In the genomic region with DNA sequence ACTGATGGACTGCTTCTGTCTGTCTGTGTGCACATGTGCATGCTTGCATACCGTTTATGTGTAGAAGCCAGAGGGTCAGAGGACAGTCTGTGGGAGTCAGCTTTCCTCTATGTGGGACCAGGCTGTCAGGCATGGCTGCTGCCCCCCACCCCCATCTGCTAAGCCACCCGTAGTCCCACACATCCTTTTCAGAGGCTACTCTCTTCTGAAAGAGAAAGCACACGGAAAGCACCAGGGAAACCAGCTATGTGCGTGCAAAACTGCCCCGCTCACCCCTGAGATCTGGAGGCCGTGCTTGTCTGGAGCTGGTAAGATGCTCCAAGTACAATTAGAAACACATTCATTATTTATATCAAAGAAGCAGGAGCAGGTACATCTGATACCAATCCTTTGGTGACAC, we compare ENCODE assay signal across 1 mouse cellular context.
TF ChIP-seq lines count a peak whose summit lies in the region.

No protein-coding gene starts in this region.

TF ChIP-seq in CH12.LX, 34 proteins besides CTCF, POLR2A, EP300 and RAD21 (continued from another document):
- TF ChIP-seq MAX (IDR thresholded peaks at IDR 0.05; ENCODE audit: low read length), result no peak; the same call in 1 of the 2 replicates
- no peak for TF ChIP-seq GABPA (IDR thresholded peaks at IDR 0.05; ENCODE audit: insufficient replicate concordance, low read depth, low read length)
- peak; percentile 44; the same call in 1 of the 2 replicates for TF ChIP-seq UBTF (IDR thresholded peaks at IDR 0.05; ENCODE audit: low read depth, low read length)
- TF ChIP-seq IRF4 (IDR thresholded peaks at IDR 0.05; ENCODE audit: low read depth, low read length), result peak; percentile 75; the same call in 1 of the 2 replicates
- no peak for TF ChIP-seq ZC3H11A (IDR thresholded peaks at IDR 0.05; ENCODE audit: low read depth, low read length)
- TF ChIP-seq ZNF384 (IDR thresholded peaks at IDR 0.05; ENCODE audit: low read depth, low read length), result no peak
- TF ChIP-seq ETS1 (conservative IDR thresholded peaks at IDR 0.05; ENCODE audit: low read depth, low read length), result peak; percentile 45
- peak; percentile 30; the same call in 1 of the 2 replicates for TF ChIP-seq SIN3A (IDR thresholded peaks at IDR 0.05; ENCODE audit: low read length)
- no peak for TF ChIP-seq SMC3 (IDR thresholded peaks at IDR 0.05; ENCODE audit: low read depth, low read length)
- no peak for TF ChIP-seq ZMIZ1 (IDR thresholded peaks at IDR 0.05; ENCODE audit: low read depth, low read length)
- no peak for TF ChIP-seq MAZ (IDR thresholded peaks at IDR 0.05; ENCODE audit: low read depth, low read length)
- no peak for TF ChIP-seq KAT2A (IDR thresholded peaks at IDR 0.05; ENCODE audit: insufficient replicate concordance, low read length)
- no peak for TF ChIP-seq USF1 (IDR thresholded peaks at IDR 0.05; ENCODE audit: low read depth, low read length)
- TF ChIP-seq E2F4 (IDR thresholded peaks at IDR 0.05; ENCODE audit: insufficient replicate concordance, low read depth, low read length), result no peak
- no peak for TF ChIP-seq USF2 (conservative IDR thresholded peaks at IDR 0.05; ENCODE audit: low read depth, low read length)
- TF ChIP-seq MAFK (IDR thresholded peaks at IDR 0.05; ENCODE audit: insufficient replicate concordance, low read length), result no peak
- no peak for TF ChIP-seq ZKSCAN1 (IDR thresholded peaks at IDR 0.05; ENCODE audit: borderline replicate concordance, low read depth, low read length)
- no peak for TF ChIP-seq RCOR1 (conservative IDR thresholded peaks at IDR 0.05; ENCODE audit: low read depth, low read length)
- TF ChIP-seq POLR2AphosphoS2 (IDR thresholded peaks at IDR 0.05; ENCODE audit: low read depth, low read length), result no peak
- no peak for TF ChIP-seq PAX5 (IDR thresholded peaks at IDR 0.05; ENCODE audit: low read length)
